Mouse (Mus musculus): ENCODE results near the gene Tspan31.
"Not testable (repeated sequence)": the region's sequence is repeated elsewhere in the genome, so short reads cannot be mapped to it uniquely, and the experiment has no call there.

Tspan31 gene

GRCm38 (mm10) chr10:127063913-127064870 lies 5.9 kb downstream of the Tspan31 start:
- DNase-seq: peak in 1 of 2 experiments; percentile 41

GRCm38 (mm10) chr10:127063239-127063872 lies 6.7 kb downstream of the Tspan31 start, which contains the start of gene Cdk4:
Gene Cdk4 (plus strand): TSS chr10:127063534.
- DNase-seq: peak; percentile 100

DNA sequence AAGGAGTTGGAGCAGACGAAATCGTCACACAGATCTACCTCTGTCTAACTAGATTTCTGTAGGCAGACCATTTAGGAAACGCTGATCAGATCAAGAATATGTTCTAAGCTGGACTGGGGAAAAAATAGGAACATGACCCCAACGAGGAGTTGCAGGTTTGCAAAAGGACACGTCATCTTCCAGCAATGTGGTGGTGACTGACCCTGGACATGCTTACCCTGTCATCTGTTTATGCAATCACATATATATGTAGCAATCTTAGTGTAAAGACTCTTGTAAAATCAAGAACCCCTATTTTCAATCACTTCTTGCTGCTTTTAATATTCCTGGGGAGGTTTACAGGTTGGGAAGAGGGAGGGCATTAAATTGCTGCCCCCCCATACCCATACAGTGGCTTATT lies 7.6 kb downstream of the Tspan31 start:
- DNase-seq: no peak

- not testable (repeated sequence) for DNase-seq
These were observed 8.0 kb downstream of the Tspan31 start for GRCm38 (mm10) chr10:127062101-127062500.

GRCm38 (mm10) chr10:127061513-127061912 lies 8.6 kb downstream of the Tspan31 start:
- no peak for DNase-seq

- no peak for DNase-seq
These were observed 9.0 kb downstream of the Tspan31 start for GRCm38 (mm10) chr10:127061085-127061484.

- peak; percentile 91 to 94 for DNase-seq
These were observed 9.8 kb downstream of the Tspan31 start, which contains the start of gene March9 for GRCm38 (mm10) chr10:127059968-127060916. Gene March9 (minus strand): TSS chr10:127060184.

GRCm38 (mm10) chr10:127059174-127059967 lies 10.7 kb downstream of the Tspan31 start:
- peak; percentile 71 to 73 for DNase-seq

GRCm38 (mm10) chr10:127058708-127059107 lies 11.4 kb downstream of the Tspan31 start:
- DNase-seq: peak in 1 of 2 experiments; percentile 45

GRCm38 (mm10) chr10:127058161-127058560 lies 11.9 kb downstream of the Tspan31 start:
- peak; percentile 92 to 94 for DNase-seq

DNA sequence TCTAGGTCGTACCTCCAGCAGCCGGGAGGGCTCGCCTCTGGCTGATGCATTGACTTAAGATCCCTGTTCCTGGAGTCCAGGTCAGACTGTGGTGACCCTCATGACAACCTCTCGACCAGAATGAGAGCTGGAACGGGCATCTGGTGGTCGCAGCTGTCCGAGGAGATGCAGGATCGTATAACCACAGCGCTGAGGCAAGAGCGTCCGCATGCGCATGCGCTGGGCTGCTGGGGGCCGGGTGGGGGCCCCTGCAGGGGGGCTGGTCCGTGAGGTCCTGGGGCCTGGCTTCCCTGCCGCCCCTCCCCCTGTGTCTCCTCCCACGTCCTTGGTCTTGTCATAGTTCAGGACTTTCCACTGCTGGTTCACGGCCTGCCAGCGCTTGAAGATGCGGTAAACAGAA lies 13.6 kb downstream of the Tspan31 start:
- DNase-seq: no peak

GRCm38 (mm10) chr10:127055406-127055805 lies 14.7 kb downstream of the Tspan31 start:
- DNase-seq: no peak

DNA sequence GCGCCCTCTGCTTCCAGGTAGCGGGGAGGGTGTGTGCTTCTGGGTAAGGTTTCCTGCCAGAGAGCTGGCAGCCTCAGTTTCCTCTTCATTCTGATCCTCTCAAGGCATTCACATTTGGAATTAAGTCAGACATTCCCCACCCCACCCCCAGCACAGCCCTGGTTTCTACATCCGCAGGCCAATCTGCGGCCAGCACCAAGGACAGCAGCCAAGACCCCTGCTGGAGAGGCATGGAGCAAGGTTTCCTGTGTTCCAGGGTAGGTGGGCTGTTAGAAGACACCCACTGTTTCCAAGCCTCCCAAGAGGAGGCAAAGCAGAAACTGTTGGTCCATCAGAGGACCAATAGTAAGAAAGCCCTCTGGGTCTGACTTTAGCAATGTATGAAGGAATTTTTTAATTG lies 15.4 kb downstream of the Tspan31 start:
- DNase-seq: peak in 1 of 2 experiments; percentile 48

DNA sequence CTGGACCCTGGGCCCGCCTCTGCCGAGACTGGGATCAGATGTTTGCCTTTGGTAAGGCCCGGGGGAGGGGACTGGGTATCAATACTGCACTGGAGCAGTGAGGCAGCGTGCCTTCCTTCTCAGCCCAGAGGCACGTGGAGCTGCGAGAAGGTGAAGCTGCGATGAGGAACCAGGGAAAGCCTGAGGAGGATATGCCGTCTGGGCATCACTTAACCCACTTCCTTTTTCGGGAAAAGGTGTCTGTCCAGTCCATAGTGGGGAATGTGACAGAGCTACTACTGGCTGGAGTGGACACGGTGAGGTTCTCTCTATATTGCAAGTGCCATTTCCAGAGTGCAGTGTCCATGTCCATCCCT lies 20.0 kb downstream of the Tspan31 start:
- DNase-seq: no peak

GRCm38 (mm10) chr10:127049395-127050118 lies 20.5 kb downstream of the Tspan31 start:
- peak in 1 of 2 experiments; percentile 14 for DNase-seq

DNA sequence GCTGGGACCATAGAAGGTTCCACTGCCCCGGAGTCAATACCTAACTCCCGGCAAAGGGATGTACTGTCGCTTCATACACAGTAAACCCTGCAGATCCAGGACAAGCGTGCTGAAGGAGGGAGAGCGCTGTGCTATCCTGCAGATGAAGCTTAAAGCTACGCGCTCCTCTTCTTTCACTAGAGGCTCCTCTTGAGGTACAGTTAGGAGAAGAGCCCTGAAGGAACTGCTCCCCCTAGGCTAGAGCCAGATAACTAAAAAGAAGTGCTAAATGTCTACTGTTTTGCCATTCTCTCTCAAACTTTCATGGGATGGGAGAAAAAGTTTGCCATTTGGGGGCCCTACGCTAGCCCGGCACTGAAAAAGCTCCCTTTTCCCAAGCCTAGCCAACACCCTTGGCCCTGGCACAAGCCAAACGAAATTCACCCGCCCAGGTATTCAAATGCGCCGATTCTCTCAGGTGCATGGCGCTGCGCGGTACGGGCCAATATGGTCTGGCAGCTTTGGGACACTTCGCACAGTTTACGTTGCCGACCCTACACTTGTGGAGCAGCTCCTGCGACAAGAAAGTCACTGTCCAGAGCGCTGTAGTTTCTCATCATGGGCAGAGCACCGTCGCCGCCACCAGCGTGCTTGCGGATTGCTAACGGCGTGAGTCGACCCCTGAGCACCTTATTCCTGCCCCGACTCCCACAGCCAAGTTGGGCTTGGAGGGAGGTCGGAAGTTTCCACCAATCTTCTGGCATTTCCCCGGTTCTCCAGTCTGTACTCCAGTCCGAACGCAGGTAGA lies 21.3 kb downstream of the Tspan31 start:
- DNase-seq: peak in 1 of 2 experiments; percentile 9

- DNase-seq: no peak
These were observed 22.1 kb downstream of the Tspan31 start, which contains the start of gene Cyp27b1 for GRCm38 (mm10) chr10:127047954-127048353. Gene Cyp27b1 (plus strand): TSS chr10:127048250.

- no peak for DNase-seq
These were observed 26.9 kb downstream of the Tspan31 start for GRCm38 (mm10) chr10:127043187-127043586.

GRCm38 (mm10) chr10:127042468-127043115 lies 27.5 kb downstream of the Tspan31 start:
- no peak for DNase-seq
